Mouse (Mus musculus) spleen, adult 2 months (tissue): Measurements from ENCODE around the gene Dido1. TPM values are rescaled to one million over a fixed set of nuclear protein-coding genes. Genes with fewer than 3 reads are reported as not detected.

Experiments used
- DNase-seq, 2 experiments: peaks; one replicate each; pipeline versions ENCODE4 v3.0.0 to v3.0.0-alpha.2; 2012 to 2021; ENCODE audit warnings: low spot score in 2 of 2, low read depth in 1 of 2
- H3K27ac ChIP-seq: fragments of 200-500 bp; 2 replicates; pipeline ENCODE4 v1.5.1; 2012; ENCODE audit warnings: low read length, inconsistent platforms; ENCODE audit not compliant: insufficient read depth
- H3K27me3 ChIP-seq: fragments of 200-500 bp; 2 replicates; pipeline ENCODE4 v1.6.1; 2012; ENCODE audit warnings: mild to moderate bottlenecking, moderate library complexity, low read length, inconsistent platforms; ENCODE audit not compliant: control insufficient read depth, insufficient read depth
- H3K36me3 ChIP-seq: fragments of 200-500 bp; 2 replicates; pipeline ENCODE4 v1.6.1; 2012; ENCODE audit warnings: mild to moderate bottlenecking, low read length, inconsistent platforms; ENCODE audit not compliant: control insufficient read depth, insufficient read depth
- H3K4me1 ChIP-seq: fragments of 200-500 bp; 2 replicates; pipeline ENCODE4 v1.6.1; 2011; ENCODE audit warnings: inconsistent platforms; ENCODE audit not compliant: control insufficient read depth, insufficient read depth, insufficient read length
- H3K4me3 ChIP-seq: fragments of 200-500 bp; 2 replicates; pipeline ENCODE4 v1.5.1; 2011; ENCODE audit warnings: mild to moderate bottlenecking, inconsistent platforms; ENCODE audit not compliant: insufficient read depth, insufficient read length; ENCODE audit errors: extremely low read depth
- CTCF ChIP-seq: fragments of 200-500 bp; IDR thresholded peaks from 2 replicates; pipeline ENCODE4 v1.5.1; 2011; ENCODE audit warnings: mild to moderate bottlenecking, inconsistent platforms; ENCODE audit not compliant: insufficient read depth, insufficient read length, insufficient replicate concordance; ENCODE audit errors: extremely low read depth
- POLR2A ChIP-seq: fragments of 200-500 bp; IDR thresholded peaks from 2 replicates; pipeline ENCODE4 v1.6.1; 2011; ENCODE audit warnings: low read depth, low read length, inconsistent platforms
- WGBS: fragments of 180-500 bp; shearing (Covaris S2); methylation state at CpG from one replicate; pipeline ENCODE4 v1.1.7; 2018; 5-methylcytosine and 5-hydroxymethylcytosine counted together
- polyA plus RNA-seq: library from polyadenylated mRNA; depleted of rRNA; stranded (reverse); fragments of >200 nt; gene quantifications from 2 replicates; pipeline ENCODE4 v1.2.3, GENCODE M21; 2012

Dido1 gene
- polyA plus RNA-seq, 1 experiment: 12.5 TPM

DNA sequence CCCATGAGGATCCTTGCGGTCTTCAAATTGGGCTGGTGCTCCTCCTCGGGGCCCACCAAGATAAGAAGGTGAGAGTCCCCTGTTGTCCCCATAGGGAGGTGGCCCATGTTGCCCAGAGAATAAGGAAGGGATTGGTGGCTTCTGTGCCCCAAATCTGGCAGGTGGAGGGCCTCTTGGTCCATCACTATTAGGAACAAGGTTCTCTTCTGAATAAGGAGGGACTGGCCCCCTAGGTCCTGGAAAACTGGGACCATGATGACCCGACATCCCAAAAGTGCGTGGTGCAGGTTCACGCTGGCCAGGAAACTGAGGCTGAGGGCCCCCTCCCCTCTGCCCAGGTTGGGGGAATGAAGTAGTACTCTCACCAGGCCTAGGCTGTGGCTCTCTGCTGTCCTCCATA is 49.3 kb downstream of the Dido1 start:
- Histone ChIP-seq H3K4me3 (no peak overlapping the region), H3K27ac (no peak overlapping the region), H3K4me1 (no peaks in the 10 kb centered on the region), H3K36me3 (peaks cover 16% of the 10 kb centered on the region), H3K27me3 (no peaks in the 10 kb centered on the region)
- no peak for DNase-seq
- 97% methylated on average over 5 of the region's 5 CpGs for WGBS
- TF ChIP-seq POLR2A (no peak), CTCF (no peak)

DNA sequence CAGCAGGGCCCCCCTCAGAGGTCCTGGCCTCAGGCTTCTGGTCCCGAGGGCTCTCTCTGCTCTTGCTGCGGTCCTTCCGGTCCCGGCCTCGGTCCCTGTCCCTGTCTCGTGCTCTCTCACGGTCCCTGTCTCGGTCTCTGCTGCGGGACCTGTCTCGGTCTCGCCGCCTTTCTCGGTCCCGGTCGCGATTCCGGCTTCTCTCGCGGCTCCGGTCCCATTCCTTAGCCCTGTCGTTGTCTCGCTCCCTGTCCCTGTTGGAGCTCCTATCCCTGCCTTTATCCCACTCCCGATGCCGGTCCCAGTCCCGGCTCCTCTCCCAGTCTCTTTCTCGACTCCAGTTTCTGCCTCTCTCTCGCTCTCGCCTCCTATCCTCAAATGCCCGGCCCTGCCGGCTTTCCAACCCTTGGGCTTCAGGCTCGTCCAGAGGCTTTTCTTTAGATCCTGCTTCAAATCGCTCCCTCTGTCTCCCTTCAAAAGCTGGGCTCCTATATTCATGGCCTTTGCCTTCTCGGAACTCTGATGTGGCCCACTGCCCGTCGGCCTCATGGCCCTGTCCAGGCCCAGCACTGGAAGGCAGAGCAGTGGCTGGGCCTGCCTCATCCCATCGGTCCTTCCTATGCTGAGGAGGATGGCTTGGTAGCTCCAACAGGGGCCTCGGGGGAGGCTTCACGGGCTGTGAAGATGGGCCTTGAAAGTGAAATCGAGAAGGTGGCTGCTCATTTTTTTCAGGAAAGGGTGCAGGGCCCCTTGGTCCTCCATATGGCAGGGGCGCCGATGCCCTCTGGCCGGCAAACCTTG is 50.2 kb downstream of the Dido1 start:
- no peak for DNase-seq
- TF ChIP-seq POLR2A (no peak), CTCF (no peak)
- no peaks in the 10 kb centered on the region for H3K4me1 ChIP-seq
- no peak overlapping the region for H3K27ac ChIP-seq
- no peaks in the 10 kb centered on the region for H3K27me3 ChIP-seq
- H3K36me3 ChIP-seq: peaks cover 14% of the 10 kb centered on the region
- WGBS: 56% methylated on average over 42 of the region's 42 CpGs
- no peak overlapping the region for H3K4me3 ChIP-seq

DNA sequence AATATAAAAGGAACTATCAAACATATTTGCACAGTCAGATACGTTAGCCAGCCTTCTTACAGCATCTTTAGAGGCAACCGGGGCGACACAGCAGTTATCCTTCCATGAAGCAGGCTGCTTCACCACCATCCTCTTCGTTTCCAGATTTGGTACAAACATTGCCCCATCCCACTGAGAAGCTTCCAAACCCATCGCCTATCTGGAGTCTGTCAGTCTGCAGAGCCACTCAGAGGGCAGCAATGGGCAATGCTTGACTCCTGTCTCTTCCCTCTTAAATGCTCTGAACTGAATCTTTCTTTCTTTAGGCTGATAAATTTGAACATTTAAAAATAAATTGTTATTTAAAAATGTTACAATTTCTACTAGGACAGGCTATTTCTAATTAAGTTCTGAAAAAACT is 51.4 kb downstream of the Dido1 start:
- Histone ChIP-seq H3K36me3 (peaks cover 14% of the 10 kb centered on the region), H3K27ac (no peak overlapping the region), H3K27me3 (no peaks in the 10 kb centered on the region), H3K4me1 (no peaks in the 10 kb centered on the region), H3K4me3 (no peak overlapping the region)
- no peak for DNase-seq
- TF ChIP-seq CTCF: no peak
- TF ChIP-seq POLR2A: no peak
- 94% methylated on average over 5 of the region's 5 CpGs for WGBS

DNA sequence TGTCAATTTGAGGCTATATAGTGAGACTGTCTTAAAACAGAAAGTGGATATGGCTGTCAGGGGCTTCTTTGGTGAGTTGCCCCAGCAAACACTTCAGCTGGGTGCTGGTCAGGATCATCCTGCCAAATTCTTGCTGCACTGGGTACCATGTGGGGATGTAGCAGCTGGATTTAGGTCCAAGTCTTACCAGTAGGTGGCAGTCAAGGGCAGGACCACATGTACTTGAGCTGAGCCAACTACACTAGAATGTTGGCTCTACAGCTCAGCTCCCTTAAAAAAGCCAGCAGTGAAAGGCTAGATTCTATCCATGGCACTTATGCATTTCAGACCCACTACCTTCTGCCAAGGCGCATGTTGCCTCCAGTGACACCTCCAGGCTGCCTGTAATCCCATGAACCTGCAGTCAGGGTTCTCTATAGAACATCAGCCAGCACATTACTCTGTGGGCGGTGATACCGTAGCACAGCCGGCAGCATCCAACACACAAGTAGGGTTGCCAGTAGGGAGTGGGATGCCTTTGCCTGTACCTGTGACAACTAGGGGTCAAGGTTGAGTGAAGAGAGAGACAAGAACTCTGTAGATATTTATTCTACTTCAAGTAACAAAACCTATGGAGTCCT is 52.3 kb downstream of the Dido1 start:
- Histone ChIP-seq H3K4me3 (no peak overlapping the region), H3K27me3 (no peaks in the 10 kb centered on the region), H3K27ac (no peak overlapping the region), H3K4me1 (no peaks in the 10 kb centered on the region), H3K36me3 (peaks cover 14% of the 10 kb centered on the region)
- TF ChIP-seq CTCF (peak; percentile 69; the same call in 1 of the 2 replicates), POLR2A (no peak)
- DNase-seq: peak; percentile 43 to 60
- 83% methylated on average over 4 of the region's 4 CpGs for WGBS

DNA sequence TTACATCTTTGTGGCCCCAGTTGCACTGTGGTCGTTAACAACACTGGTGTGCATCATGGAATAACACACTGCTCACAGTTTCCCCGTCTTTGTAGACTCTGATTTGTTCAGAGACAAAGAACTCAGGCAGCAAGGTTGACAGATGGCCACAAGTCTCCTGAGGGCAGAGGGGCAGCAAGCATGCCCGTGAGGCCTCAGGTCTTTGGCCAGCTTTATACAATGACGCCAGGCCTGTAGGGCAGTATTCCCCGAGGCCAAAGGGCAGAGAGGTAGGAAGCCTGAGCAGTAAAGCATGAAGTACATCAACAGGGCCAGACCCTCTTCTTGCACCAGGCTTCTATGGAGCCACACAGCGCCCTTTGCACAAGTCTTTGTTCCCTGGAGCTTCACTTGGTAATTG is 54.6 kb downstream of the Dido1 start:
- no peak for DNase-seq
- no peaks in the 10 kb centered on the region for H3K36me3 ChIP-seq
- WGBS: 72% methylated on average over 6 of the region's 6 CpGs

DNA sequence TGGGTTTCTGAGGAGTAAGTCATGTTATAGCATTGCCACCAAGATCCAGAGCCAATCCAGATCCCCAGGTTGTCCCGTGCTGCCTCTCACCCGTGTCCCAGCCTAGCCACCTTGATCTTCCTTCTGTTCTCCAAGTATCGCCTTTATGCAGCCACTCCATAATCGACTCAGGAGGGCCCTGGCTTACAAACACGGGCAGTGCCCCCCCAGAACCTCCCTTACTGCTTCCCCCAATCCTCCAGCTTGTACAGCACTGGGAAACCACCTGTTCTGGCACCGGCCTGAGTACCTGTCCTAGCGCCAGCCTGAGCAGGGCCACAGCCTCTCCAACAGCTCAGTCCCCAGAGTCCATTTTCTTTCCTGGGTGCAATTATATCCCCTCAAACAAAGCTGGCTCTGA is 55.1 kb downstream of the Dido1 start:
- no peak for TF ChIP-seq POLR2A
- no peak for TF ChIP-seq CTCF
- H3K4me1 ChIP-seq: no peaks in the 10 kb centered on the region
- no peaks in the 10 kb centered on the region for H3K36me3 ChIP-seq
- H3K27ac ChIP-seq: no peak overlapping the region
- H3K4me3 ChIP-seq: no peak overlapping the region
- no peaks in the 10 kb centered on the region for H3K27me3 ChIP-seq
- 83% methylated on average over 7 of the region's 7 CpGs for WGBS
- no peak for DNase-seq

More for the DNA sequence above, 54.6 kb downstream of the Dido1 start:
- H3K27ac ChIP-seq: no peak overlapping the region
- TF ChIP-seq CTCF: no peak
- TF ChIP-seq POLR2A: no peak
- no peaks in the 10 kb centered on the region for H3K27me3 ChIP-seq
- no peaks in the 10 kb centered on the region for H3K4me1 ChIP-seq
- no peak overlapping the region for H3K4me3 ChIP-seq

DNA sequence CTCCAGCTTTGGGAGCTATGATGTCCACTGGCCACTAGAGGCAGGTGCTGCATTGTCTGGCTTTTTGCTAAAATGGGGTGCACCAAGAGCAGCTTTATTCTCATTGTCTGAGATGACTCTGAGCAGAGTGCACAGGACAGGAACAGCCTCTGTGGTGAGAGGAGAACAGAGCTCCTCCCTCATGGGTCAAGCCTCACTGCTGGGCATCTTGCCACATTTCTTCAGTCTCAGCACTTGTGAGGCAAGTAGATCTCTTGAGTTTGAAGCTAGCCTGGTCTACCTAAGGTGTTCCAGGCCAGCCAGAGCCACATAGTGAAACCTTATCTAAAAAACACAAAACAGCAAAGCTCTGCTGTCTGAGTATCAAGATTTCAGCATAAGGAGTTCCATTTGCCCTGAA is 63.0 kb downstream of the Dido1 start:
- no peak for TF ChIP-seq CTCF
- TF ChIP-seq POLR2A: no peak
- no peak overlapping the region for H3K27ac ChIP-seq
- H3K27me3 ChIP-seq: peaks cover 14% of the 10 kb centered on the region
- H3K36me3 ChIP-seq: no peaks in the 10 kb centered on the region
- no peak overlapping the region for H3K4me3 ChIP-seq
- H3K4me1 ChIP-seq: no peaks in the 10 kb centered on the region; the same call in 1 of the 2 replicates
- DNase-seq: no peak
